Mouse (Mus musculus) cortical plate, adult 2 months (tissue): ENCODE results near the gene Lrrc29.

ENCODE experiments used
- CTCF ChIP-seq: fragments of 200-500 bp; IDR thresholded peaks from 2 replicates; pipeline ENCODE4 v1.5.1; 2011; ENCODE audit warnings: mild to moderate bottlenecking, control low read depth, low read length; ENCODE audit not compliant: insufficient read depth; ENCODE audit errors: extremely low read depth
- POLR2A ChIP-seq: fragments of 200-500 bp; IDR thresholded peaks from 2 replicates; pipeline ENCODE4 v1.6.1; 2011; ENCODE audit warnings: mild to moderate bottlenecking, low read length, control low read depth; ENCODE audit not compliant: insufficient read depth; ENCODE audit errors: extremely low read depth

DNA sequence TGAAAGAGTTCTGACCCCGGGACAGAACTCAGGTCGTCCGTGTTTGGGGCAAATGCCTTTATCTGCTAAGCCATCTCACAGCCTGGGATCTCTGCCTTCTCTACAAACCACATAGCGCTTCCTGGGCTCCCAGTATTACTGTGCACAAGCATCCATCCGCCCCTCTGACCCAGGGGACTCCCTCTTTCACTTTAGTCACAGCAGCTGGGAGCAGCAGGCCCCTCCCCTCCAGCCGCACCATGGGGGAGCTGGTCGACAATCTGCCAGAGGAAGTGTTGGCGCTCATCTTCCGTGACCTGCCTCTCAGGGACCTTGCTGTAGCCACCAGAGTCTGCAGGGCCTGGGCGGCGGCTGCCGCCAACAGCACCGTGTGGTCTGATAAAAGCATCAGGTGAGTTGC is 59.3 kb downstream of the Lrrc29 start:
- TF ChIP-seq CTCF: no peak
- TF ChIP-seq POLR2A: no peak
